ENCODE assay signal across 8 mouse cellular contexts in genomic region chr5:36988781-36989624, GRCm38 (mm10). TPM values are rescaled to one million over a fixed set of nuclear protein-coding genes. Genes with fewer than 3 reads are reported as not detected.
DNase-seq lines count a peak whose midpoint lies in the region; ATAC-seq and TF ChIP-seq lines count a peak whose summit lies in the region.

TSS of gene Wfs1 (minus strand) at chr5:36989205.

- no peak within 1 kb of the TSS for H3K27ac ChIP-seq in hindbrain, embryonic 11.5 days (ENCODE audit: low read depth, low read length)
- H3K27ac ChIP-seq in lung, embryonic 16.5 days (ENCODE audit: low read length), result peak within 1 kb of the TSS; percentile 56
- no peak within 1 kb of the TSS; the same call in 1 of the 2 replicates for H3K27ac ChIP-seq in thymus, adult 2 months (ENCODE audit: control insufficient read depth, insufficient read depth, low read length)

- H3K9me3 ChIP-seq in hindbrain, embryonic 11.5 days (ENCODE audit: control insufficient read depth, low read length), result no peaks in the 10 kb centered on the region
- no peaks in the 10 kb centered on the region for H3K9me3 ChIP-seq in lung, embryonic 16.5 days (ENCODE audit: control insufficient read depth, low read length)

- H3K9ac ChIP-seq in hindbrain, embryonic 11.5 days (ENCODE audit: low read depth, low read length), result peak within 1 kb of the TSS; percentile 64
- H3K9ac ChIP-seq in lung, embryonic 16.5 days (ENCODE audit: low read length), result peak within 1 kb of the TSS; percentile 86

- H3K27me3 ChIP-seq in hindbrain, embryonic 11.5 days (ENCODE audit: control insufficient read depth, insufficient read depth, low read length), result no peaks in the 10 kb centered on the region
- H3K27me3 ChIP-seq in lung, embryonic 16.5 days (ENCODE audit: control insufficient read depth, insufficient read depth, low read depth, low read length), result no peaks in the 10 kb centered on the region
- H3K27me3 ChIP-seq in thymus, adult 2 months (ENCODE audit: control insufficient read depth, insufficient read depth, low read length), result no peaks in the 10 kb centered on the region

- no peaks in the 10 kb centered on the region for H3K36me3 ChIP-seq in hindbrain, embryonic 11.5 days (ENCODE audit: control insufficient read depth, insufficient read depth, low read length)
- H3K36me3 ChIP-seq in lung, embryonic 16.5 days (ENCODE audit: control insufficient read depth, insufficient read depth, low read length), result no peaks in the 10 kb centered on the region
- H3K36me3 ChIP-seq in thymus, adult 2 months (ENCODE audit: control insufficient read depth, insufficient read depth, low read length), result no peaks in the 10 kb centered on the region

- DNase-seq in Muller cell, postnatal 12 days (ENCODE audit: inconsistent ontology term), result peak; percentile 98
- DNase-seq in cerebellum, adult 9-10 months, result peak; percentile 96
- DNase-seq in frontal cortex, postnatal 10 days (ENCODE audit: low spot score in 2 of 2), result peak; percentile 94 to 95
- DNase-seq in hindbrain, embryonic 11.5 days (ENCODE audit: low spot score), result peak; percentile 96
- DNase-seq in layer of hippocampus, adult 9-11 months, result peak; percentile 98
- DNase-seq in ovary, adult 18-20 months (ENCODE audit: low spot score), result peak; percentile 99
- peak; percentile 90 for DNase-seq in thymus, adult 2 months

- H3K4me1 ChIP-seq in hindbrain, embryonic 11.5 days (replicated peaks; ENCODE audit: control insufficient read depth, insufficient read depth, low read length), result peaks cover 5% of the 10 kb centered on the region; the same call in 1 of the 2 replicates
- peaks cover 6% of the 10 kb centered on the region; the same call in 1 of the 2 replicates for H3K4me1 ChIP-seq in lung, embryonic 16.5 days (replicated peaks; ENCODE audit: control insufficient read depth, insufficient read depth, low read length)
- H3K4me1 ChIP-seq in thymus, adult 2 months (replicated peaks; ENCODE audit: control insufficient read depth, insufficient read depth, low read length), result peaks cover 15% of the 10 kb centered on the region

- no peak for TF ChIP-seq POLR2A in thymus, adult 2 months (IDR thresholded peaks at IDR 0.05; ENCODE audit: control insufficient read depth, extremely low read depth, insufficient read depth, low read length, poor library complexity)

- peak within 1 kb of the TSS; percentile 97 for H3K4me2 ChIP-seq in hindbrain, embryonic 11.5 days (replicated peaks; ENCODE audit: low read depth, low read length)
- H3K4me2 ChIP-seq in lung, embryonic 16.5 days (ENCODE audit: low read depth, low read length), result peak within 1 kb of the TSS; percentile 98

- WGBS in hindbrain, embryonic 11.5 days, result under 1% methylated on average over 59 of the region's 60 CpGs
- 0% methylated on average over 58 of the region's 60 CpGs for WGBS in lung, embryonic 16.5 days
- WGBS in thymus, adult 2 months, result under 1% methylated on average over 60 of the region's 60 CpGs

- peak; percentile 50; the same call in 1 of the 2 replicates for TF ChIP-seq CTCF in thymus, adult 2 months (IDR thresholded peaks at IDR 0.05; ENCODE audit: borderline replicate concordance, control insufficient read depth, extremely low read depth, insufficient read depth, low read length, poor library complexity)

- peak within 1 kb of the TSS; percentile 67 for H3K4me3 ChIP-seq in hindbrain, embryonic 11.5 days (ENCODE audit: low read depth, low read length)
- peak within 1 kb of the TSS; percentile 82 for H3K4me3 ChIP-seq in lung, embryonic 16.5 days (ENCODE audit: low read length)
- H3K4me3 ChIP-seq in thymus, adult 2 months (ENCODE audit: control insufficient read depth, insufficient read depth, low read length), result peak within 1 kb of the TSS; percentile 61

- ATAC-seq in hindbrain, embryonic 11.5 days (ENCODE audit: low FRiP score), result peak; percentile 97
- ATAC-seq in lung, embryonic 16.5 days (ENCODE audit: low read depth), result peak; percentile 99

RNA-seq across cellular contexts. Expression of gene Wfs1, which starts in this region (rescaled TPM):
- polyA plus RNA-seq in hindbrain, embryonic 11.5 days (2014; fragmentation: Nextera tagmentation; extraction: Ambion mirVana), result 6.0 and 7.0 TPM in 2 replicates
- polyA plus RNA-seq in lung, embryonic 16.5 days (2015; fragmentation: Nextera tagmentation; extraction: Ambion mirVana), result 9.4 and 9.7 TPM in 2 replicates
- polyA plus RNA-seq in thymus, adult 2 months (2012; rRNA removed), result 7.1 and 8.5 TPM in 2 replicates
